Mouse (Mus musculus) heart, postnatal 10 days (tissue): Measurements from ENCODE around the gene Olfr545. TPM values are rescaled to one million over a fixed set of nuclear protein-coding genes. Genes with fewer than 3 reads are reported as not detected.
"Not testable (repeated sequence)": the region's sequence is repeated elsewhere in the genome, so short reads cannot be mapped to it uniquely, and the experiment has no call there.

ENCODE experiments used
- DNase-seq, 2 experiments: peaks; one replicate each; pipeline ENCODE4 v3.0.0; 2021
- intact Hi-C: fragments of 180-260 bp; cut with DNase I; formaldehyde crosslinking; loops from one replicate; pipeline ENCODE4 v1.15.1; 2025
- total RNA-seq, 2 experiments: library from RNA; stranded (reverse); gene quantifications; 2 replicates each; pipeline ENCODE4 v1.2.3; 2021

Gene Olfr545
- not detected for total RNA-seq

GRCm38 (mm10) chr7:102499473-102499872 is at the start of gene Olfr545:
Gene Olfr545 (minus strand): TSS chr7:102499573.
- no peak for DNase-seq
- intact Hi-C loops, result no loop called here

- intact Hi-C loops, result no loop called here
- no peak for DNase-seq
These were observed 41.9 kb upstream of the Olfr545 start for GRCm38 (mm10) chr7:102541251-102541650.

DNA sequence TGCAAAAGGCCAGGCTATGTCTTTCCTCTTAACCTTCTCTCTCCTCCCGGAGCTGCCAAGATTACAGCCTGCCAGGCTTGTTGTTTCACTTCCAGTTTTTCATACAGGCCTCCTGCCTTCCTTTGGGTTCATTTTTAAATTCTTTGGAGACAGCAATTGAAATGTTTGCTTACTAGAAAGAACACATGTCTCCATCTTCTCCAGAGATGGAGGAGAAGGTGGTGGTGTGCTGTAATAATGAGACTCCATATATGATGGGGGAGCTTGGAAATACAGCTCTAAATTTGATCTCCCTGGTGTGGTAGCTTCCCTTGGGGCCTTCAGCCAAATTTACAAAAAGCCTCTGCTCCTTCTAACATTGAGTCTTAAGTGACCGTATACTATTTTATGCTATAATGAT is 41.2 kb upstream of the Olfr545 start, which contains the start of gene Olfr548-ps1:
Olfr548-ps1 (plus strand) TSS at position 301 of the 400 bp plus-strand sequence.
- no peak for DNase-seq
- intact Hi-C loops, result no loop called here

DNA sequence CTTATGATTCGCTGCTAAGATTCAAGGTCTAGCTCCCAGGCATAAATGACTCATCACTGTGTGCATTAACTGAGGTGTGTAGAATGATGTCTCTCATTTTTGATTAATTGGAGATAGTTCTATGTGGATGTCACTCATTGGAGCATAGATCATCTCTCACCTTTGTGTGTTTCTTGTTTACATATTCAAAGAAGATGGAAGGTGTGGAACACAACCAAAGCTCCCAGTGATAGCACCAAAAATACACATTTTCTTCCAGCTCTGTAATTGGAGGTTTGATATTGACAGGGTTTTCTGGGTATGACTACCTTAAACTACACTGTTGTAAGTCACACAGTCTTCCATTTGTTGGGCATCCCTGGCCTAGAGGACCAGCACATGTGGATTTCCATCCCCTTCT is 35.1 kb upstream of the Olfr545 start, which contains the start of gene Olfr547:
Olfr547 (plus strand) TSS at position 301 of the 400 bp plus-strand sequence.
- DNase-seq, result no peak
- intact Hi-C loops, result no loop called here

DNA sequence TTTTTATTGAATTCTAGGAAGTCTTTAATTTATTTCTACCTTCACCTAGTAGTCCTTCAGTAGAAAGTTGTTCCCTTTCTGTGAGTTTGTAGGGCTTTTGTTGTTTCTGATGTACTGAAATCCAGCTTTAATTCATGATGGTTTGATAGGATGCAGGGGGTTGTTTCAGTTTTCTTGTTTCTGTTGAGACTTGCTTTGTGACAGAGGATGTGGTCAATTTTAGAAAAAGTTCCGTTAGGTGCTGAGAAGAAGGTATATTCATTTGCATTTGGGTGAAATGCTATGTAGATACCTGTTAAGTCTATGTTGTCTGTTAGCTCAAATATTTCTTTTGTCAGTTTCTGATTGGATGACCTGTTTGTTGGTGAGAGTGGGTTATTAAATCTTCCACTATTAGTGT is 29.7 kb upstream of the Olfr545 start:
- intact Hi-C loops, result no loop called here
- no peak for DNase-seq

GRCm38 (mm10) chr7:102517051-102517335 is 17.6 kb upstream of the Olfr545 start:
- intact Hi-C loops, result no loop called here
- no peak for DNase-seq

DNA sequence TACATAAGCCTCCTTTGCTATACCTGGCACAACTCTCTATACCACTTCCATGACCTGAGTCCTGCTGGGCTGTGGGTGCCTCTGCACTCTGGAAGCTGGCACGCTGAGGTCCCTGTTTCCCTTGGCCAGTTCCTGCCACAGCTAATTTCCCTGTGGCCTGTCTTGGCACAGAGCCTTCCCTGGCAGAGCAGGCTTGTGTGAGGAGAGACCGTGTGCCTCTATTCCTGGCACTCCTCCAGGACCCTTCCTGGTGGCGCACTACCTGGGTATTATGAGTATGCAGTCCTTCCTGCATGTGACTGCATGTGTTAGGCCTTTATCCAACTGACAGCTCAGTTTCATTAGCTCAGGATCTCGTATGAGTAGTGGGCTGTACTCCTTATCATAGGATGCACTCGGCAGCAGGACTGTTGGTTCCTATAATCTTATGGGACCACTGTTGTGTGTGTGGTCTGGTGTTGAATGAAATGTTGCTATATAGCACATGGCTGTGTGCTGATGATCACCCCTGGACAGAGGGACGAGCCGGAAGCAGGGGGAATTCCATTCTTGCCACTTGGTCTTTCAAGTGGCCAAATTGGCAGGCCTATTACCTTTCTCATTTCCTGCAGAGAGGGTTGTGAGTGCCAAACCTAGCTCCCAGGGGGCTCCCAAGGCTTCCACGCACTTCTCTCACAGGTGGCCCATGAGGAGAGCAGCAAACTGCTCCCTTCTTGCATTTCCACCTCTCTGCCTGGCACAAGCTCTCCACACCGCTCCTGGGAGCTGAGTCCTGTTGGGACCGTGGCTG is 17.1 kb upstream of the Olfr545 start:
- peak; percentile 7 to 29 for DNase-seq
- intact Hi-C loops, result no loop called here

DNA sequence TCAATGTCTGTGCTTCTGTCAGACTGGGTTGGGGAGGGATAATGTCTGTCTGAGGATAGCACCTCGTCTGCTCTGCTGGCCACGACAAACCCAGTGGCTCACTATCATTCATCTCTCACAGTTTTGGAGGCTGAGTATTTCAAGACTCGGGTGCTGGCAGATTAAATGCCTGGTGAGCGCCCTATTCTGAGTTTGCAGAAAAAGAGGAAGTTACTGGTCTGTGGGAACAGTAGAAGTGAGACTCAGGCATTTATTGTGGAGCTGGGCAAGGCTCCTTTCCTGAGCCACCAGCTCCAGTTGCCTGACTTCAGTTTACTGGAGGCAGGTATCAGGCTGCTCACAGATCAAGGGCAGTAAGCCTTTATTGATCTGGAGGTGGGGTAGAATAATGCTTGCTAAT is 14.8 kb upstream of the Olfr545 start:
- intact Hi-C loops, result loop anchor here (5.0 kb wide), 1 partner anchor 603 kb away; no protein-coding TSS in a partner anchor
- no peak for DNase-seq

DNA sequence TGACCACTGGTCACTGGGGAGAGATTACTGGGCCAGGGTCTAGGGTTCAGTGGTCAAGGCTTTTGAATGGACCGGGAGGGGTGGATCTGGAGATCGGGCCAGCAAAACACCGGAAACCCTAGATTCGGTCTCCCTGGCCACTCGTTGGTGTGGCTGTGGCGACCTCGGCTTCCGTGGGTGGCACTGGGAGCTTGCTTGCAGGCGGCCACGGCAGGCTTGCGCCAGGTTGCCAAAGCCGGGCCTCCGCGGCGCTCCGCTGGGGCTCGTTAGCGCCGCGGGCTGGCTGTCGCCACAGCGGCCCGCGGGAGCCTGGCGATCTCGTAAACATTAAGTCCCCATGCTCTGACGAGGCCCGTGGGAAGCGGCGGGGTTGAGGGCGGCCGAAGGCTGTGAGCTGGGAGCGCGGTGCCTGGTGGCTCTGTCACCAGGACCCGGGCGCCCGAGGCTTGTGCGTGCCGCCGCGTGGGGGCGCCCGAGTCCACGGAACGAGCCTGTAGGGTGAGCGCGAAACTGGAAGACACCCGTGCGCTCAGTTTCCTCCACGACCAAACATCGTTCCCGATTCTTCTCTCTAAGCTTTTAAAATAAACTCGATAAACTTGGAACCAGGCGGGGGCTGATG is 13.6 kb upstream of the Olfr545 start:
- intact Hi-C loops, result loop anchor here (1.0 to 5.0 kb wide), 4 partner anchors 123 to 604 kb away; no protein-coding TSS in a partner anchor
- DNase-seq, result peak; percentile 88 to 94

- intact Hi-C loops, result loop anchor here (2.0 to 5.0 kb wide), 3 partner anchors 241 to 605 kb away; no protein-coding TSS in a partner anchor
- DNase-seq, result no peak
These were observed 12.6 kb upstream of the Olfr545 start for GRCm38 (mm10) chr7:102511927-102512326.

- intact Hi-C loops, result loop anchor here (5.0 kb wide), 3 partner anchors 608 to 1433 kb away; partner anchors contain the start of gene Olfr633
- no peak for DNase-seq
These were observed 10.4 kb upstream of the Olfr545 start for GRCm38 (mm10) chr7:102509726-102510125.

DNA sequence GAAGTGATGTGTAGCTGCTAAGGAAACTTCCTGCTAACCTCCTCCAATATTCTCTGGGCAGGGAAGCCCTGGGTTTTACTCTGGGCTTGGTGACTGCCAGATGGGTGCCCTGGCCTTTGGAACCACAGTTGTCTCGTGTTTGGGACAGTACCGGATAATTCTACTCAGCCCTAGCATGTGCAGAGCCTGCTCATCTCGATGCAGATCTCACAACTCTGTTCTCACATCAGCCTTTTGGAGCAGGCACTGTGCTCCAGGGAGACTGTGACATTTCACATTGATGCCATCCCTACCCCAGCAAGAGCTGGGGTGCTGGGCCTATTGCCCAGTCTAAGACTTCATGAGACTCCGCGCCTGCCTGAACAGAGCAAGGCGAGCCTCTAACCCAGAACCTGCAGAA is 9.3 kb upstream of the Olfr545 start:
- intact Hi-C loops, result loop anchor here (5.0 kb wide), 2 partner anchors 1364 to 1434 kb away; partner anchors contain the start of gene Olfr633

DNA sequence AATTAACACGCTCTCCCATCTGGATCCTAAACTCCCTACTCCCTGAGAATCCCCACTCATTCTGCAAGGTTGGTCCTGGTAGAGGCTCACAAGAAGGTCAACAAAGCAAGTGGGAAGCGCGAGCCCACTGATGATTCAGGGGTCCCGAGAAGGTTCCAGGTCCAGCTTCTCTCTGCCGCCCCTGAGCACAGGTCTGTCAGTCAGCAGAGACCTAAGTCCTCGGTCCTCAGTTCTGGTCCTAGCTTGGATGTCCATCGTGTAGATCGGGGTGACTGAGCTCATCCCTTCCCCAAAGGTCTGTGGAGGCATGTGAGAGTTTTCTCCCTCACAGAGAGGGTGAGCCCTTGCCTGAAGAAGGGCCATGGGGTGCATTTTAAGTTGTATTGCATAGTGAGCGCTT is 8.7 kb upstream of the Olfr545 start:
- no peak for DNase-seq
- intact Hi-C loops, result loop anchor here (5.0 kb wide), 2 partner anchors 1364 to 1434 kb away; partner anchors contain the start of gene Olfr633

More for the DNA sequence above, 9.3 kb upstream of the Olfr545 start:
- no peak for DNase-seq

DNA sequence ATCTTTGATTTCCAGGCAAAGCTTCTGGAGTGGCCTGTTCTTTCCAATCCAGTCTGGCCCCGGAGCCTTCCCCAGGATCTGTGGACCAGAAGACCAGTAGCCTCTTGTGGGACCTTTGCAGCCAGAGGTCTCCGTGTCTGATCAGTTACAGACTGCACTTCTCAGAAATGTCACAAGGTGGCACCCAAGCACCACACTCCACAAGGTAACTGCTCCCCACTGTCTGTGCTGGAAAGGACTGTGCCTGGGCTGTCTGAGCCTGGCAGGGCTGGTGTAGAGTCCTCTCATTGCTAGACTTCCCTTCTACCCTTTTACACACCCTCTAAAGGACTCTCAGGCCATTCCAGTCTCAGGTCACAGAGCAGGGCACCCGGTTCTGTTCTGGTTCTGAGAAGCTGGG is 7.5 kb upstream of the Olfr545 start:
- intact Hi-C loops, result loop anchor here (5.0 kb wide), 2 partner anchors 1365 to 1435 kb away; partner anchors contain the start of gene Olfr633
- peak; percentile 75 to 86 for DNase-seq

- intact Hi-C loops, result no loop called here
- no peak for DNase-seq
These were observed 2.6 kb upstream of the Olfr545 start for GRCm38 (mm10) chr7:102501986-102502385.

- intact Hi-C loops, DNase-seq: not testable (repeated sequence)
These were observed 5.0 kb downstream of the Olfr545 start for GRCm38 (mm10) chr7:102494416-102494815.

- no peak for DNase-seq
- intact Hi-C loops, result no loop called here
These were observed 11.2 kb downstream of the Olfr545 start, which contains the start of gene Olfr544 for GRCm38 (mm10) chr7:102488161-102488560. Gene Olfr544 (minus strand): TSS chr7:102488313.

DNA sequence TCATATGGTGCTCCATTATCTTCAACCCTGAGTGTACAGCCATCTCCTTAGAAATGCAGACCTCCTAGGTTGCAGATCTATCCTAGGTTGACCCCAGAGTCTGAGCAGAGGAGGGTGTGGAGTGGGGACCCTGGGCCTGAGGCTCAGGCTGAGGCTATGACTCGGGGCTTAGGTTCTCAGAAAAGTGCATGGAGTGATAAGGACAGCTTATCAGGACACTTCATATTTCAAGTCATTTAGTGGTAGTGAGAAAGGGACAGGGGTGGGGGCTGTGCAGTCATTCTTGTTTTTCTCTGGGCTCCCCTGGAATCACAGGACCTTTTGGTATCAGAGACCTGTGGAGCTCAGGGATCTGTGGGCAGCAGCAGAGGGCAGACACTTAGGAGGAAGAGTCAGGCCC is 13.3 kb downstream of the Olfr545 start:
- DNase-seq, result no peak

GRCm38 (mm10) chr7:102484766-102485165 is 14.6 kb downstream of the Olfr545 start:
- DNase-seq, intact Hi-C loops: not testable (repeated sequence)

More for the DNA sequence above, 13.3 kb downstream of the Olfr545 start:
- intact Hi-C loops, result no loop called here

DNA sequence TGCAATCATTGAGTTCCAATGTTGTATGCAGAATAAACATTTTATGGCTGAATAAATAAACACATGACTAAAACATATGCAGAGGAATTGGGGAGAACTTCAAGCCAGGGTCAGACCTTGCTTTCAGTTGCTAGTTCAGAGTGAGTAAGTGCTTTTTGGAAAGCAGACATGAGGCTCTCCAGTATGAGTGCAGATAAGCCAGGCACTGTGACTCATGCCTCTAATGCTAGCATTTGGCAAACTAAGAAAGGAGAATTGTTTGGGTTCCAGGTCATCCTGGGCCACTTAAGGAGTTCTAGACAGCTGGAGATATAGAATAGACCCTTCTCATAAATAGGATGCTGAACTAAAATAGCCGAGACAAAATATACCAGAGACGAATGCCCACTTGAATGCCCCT is 15.7 kb downstream of the Olfr545 start:
- peak; percentile 20 to 32 for DNase-seq

GRCm38 (mm10) chr7:102481579-102481978 is 17.8 kb downstream of the Olfr545 start, which contains the start of gene Olfr543:
Gene Olfr543 (minus strand): TSS chr7:102481679.
- no peak for DNase-seq
- intact Hi-C loops, result no loop called here

More for the DNA sequence above, 15.7 kb downstream of the Olfr545 start:
- intact Hi-C loops, result no loop called here
